Mouse (Mus musculus) limb, embryonic 10.5 days (tissue): ENCODE measurements at regions not wholly inside any gene's neighbourhood (a gene's known extent, or its start where the extent isn't known, plus 50 kb on each side); places are given as distances from the start of the nearest gene placed in this dataset.

Experiments
- DNase-seq: peaks from one replicate; pipeline ENCODE4 v3.0.0-alpha.2; 2017; ENCODE audit warnings: low spot score
- H3K27ac ChIP-seq: fragments of 300-500 bp; sonication (generic); 2 replicates; pipeline ENCODE4 v1.5.1; 2016; ENCODE audit warnings: mild to moderate bottlenecking
- H3K27me3 ChIP-seq: fragments of 300-500 bp; sonication (generic); 2 replicates; pipeline ENCODE4 v1.6.1; 2016; ENCODE audit warnings: low read depth, mild to moderate bottlenecking; ENCODE audit not compliant: poor library complexity, severe bottlenecking
- H3K36me3 ChIP-seq: fragments of 300-500 bp; sonication (generic); 2 replicates; pipeline ENCODE4 v1.6.1; 2016; ENCODE audit warnings: mild to moderate bottlenecking, moderate library complexity
- H3K4me1 ChIP-seq: fragments of 300-500 bp; sonication (generic); 2 replicates; pipeline ENCODE4 v1.6.1; 2016
- H3K4me3 ChIP-seq: fragments of 300-500 bp; sonication (generic); 2 replicates; pipeline ENCODE4 v1.5.1; 2016; ENCODE audit warnings: mild to moderate bottlenecking, moderate library complexity
- H3K9me3 ChIP-seq: fragments of 300-500 bp; sonication (generic); replicated peaks from 2 replicates; pipeline ENCODE4 v1.6.1; 2016; ENCODE audit warnings: mild to moderate bottlenecking
- WGBS: fragments of 180-500 bp; shearing (Covaris S2); methylation state at CpG from one replicate; pipeline ENCODE4 v1.1.7; 2016; 5-methylcytosine and 5-hydroxymethylcytosine counted together

- Histone ChIP-seq H3K4me3 (no peak overlapping the region), H3K9me3 (no peaks in the 10 kb centered on the region), H3K4me1 (peaks cover 13% of the 10 kb centered on the region), H3K36me3 (no peaks in the 10 kb centered on the region), H3K27ac (0 out of 2 replicates have a peak overlapping the region, but pooled peaks have one; percentile 36), H3K27me3 (no peaks in the 10 kb centered on the region)
- 64% methylated on average over 3 of the region's 3 CpGs for WGBS
- no peak for DNase-seq
Measured at GRCm38 (mm10) chr2:28364623-28365022, 82.0 kb upstream of the Ppp1r26 start.

DNA sequence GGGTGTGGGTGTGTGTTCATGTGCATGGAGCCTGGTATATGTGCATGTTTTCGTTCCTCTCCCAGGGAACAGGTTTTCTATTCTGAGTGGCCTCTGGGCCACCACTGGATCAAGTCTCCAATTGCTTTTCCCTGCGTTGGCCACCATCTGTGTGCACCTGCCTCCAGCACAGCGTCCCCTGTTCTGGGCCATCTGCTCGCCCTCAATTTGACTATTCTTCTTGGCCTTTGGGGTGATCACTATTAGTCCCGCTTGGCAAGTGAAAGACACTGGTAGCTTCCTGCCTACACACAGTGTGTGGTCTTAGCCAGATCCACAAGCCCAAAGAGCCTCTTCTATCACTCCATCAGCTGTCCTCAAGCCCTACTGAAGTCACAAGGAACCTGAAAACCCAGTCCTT, 80.8 kb upstream of the Ppp1r26 start:
- Histone ChIP-seq H3K4me3 (no peak overlapping the region), H3K27me3 (no peaks in the 10 kb centered on the region), H3K9me3 (no peaks in the 10 kb centered on the region), H3K36me3 (no peaks in the 10 kb centered on the region), H3K4me1 (peaks cover 24% of the 10 kb centered on the region), H3K27ac (no peak overlapping the region)
- WGBS: 95% methylated on average over 5 of the region's 5 CpGs
- DNase-seq: no peak

- H3K36me3 ChIP-seq: no peaks in the 10 kb centered on the region
- no peak overlapping the region for H3K27ac ChIP-seq
- 0 out of 2 replicates have a peak, but pooled peaks cover 4% of the 10 kb centered on the region for H3K27me3 ChIP-seq
- DNase-seq: peak; percentile 78
- H3K4me1 ChIP-seq: peaks cover 48% of the 10 kb centered on the region
- no peak overlapping the region for H3K4me3 ChIP-seq
- WGBS: 16% methylated on average over 3 of the region's 3 CpGs
- no peaks in the 10 kb centered on the region for H3K9me3 ChIP-seq
Measured at GRCm38 (mm10) chr2:28374838-28375237, 71.8 kb upstream of the Ppp1r26 start.

GRCm38 (mm10) chr2:28377948-28378822, 68.4 kb upstream of the Ppp1r26 start:
- no peaks in the 10 kb centered on the region for H3K36me3 ChIP-seq
- 76% methylated on average over 9 of the region's 9 CpGs for WGBS
- no peak for DNase-seq
- H3K4me1 ChIP-seq: peaks cover 27% of the 10 kb centered on the region
- H3K4me3 ChIP-seq: no peak overlapping the region
- H3K9me3 ChIP-seq: no peaks in the 10 kb centered on the region
- H3K27me3 ChIP-seq: 0 out of 2 replicates have a peak, but pooled peaks cover 4% of the 10 kb centered on the region
- H3K27ac ChIP-seq: peak overlapping the region; percentile 39; the same call in 1 of the 2 replicates

DNA sequence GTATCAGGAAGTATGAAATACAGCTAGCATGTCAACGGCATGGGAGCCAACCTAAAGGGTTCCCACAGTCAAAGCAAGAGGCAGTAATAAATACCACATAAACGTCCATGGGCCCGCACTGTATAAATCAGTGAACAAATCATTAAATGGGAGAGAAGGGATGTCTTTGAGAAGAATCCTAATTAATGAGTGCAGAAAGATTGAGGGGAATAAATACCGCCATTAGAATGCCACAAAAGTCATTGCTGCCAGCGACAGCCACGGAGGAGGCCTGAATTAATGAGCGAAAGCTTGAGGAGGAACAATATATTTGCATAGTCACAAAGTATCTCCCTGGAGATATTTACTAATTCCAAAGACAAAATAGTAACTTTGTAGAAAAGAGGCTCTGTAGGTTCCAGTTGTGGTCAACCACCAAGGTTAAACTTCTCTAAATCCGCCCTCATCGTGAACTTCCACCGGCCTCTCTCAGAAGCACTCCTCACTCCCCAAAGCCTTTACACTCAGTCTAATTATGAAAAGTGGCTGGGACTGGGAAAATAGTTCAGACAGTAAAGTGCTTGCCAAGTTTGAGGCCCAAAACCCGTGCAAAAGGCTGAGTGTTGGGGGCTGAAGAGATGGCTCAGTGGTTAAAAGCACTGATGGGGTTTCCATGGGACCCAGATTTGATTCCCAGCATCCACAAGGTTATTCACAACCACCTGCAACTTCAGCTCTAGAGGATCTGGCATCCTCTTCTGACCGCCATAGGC, 64.4 kb upstream of the Ppp1r26 start:
- DNase-seq: no peak
- no peak overlapping the region for H3K27ac ChIP-seq
- peaks cover 53% of the 10 kb centered on the region for H3K4me1 ChIP-seq
- no peaks in the 10 kb centered on the region for H3K36me3 ChIP-seq
- H3K27me3 ChIP-seq: 0 out of 2 replicates have a peak, but pooled peaks cover 4% of the 10 kb centered on the region
- H3K9me3 ChIP-seq: no peaks in the 10 kb centered on the region
- no peak overlapping the region for H3K4me3 ChIP-seq
- 90% methylated on average over 12 of the region's 12 CpGs for WGBS

DNA sequence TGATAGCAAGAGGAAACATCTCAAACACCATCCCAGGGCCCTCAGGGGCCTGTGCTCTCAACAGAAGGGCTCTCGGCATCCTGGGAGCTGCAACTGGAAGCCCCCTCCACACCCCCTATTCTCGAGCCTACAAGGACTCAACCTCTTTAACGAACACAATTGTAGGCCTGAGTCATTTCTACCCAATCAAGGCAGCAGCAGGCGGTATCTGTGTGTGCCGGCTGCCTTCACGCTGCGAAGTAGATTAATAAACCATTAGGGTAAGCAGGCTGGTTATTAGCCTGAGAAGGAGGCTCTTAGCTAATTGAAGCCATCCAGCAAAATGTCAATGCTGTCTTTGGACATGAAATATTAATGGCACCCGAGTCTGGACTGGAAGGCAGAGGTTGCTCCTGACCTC, 61.7 kb upstream of the Ppp1r26 start:
- H3K9me3 ChIP-seq: no peaks in the 10 kb centered on the region
- no peak overlapping the region for H3K4me3 ChIP-seq
- H3K27me3 ChIP-seq: no peaks in the 10 kb centered on the region
- 28% methylated on average over 8 of the region's 8 CpGs for WGBS
- H3K4me1 ChIP-seq: peaks cover 50% of the 10 kb centered on the region
- no peaks in the 10 kb centered on the region for H3K36me3 ChIP-seq
- H3K27ac ChIP-seq: peak overlapping the region; percentile 63
- peak; percentile 48 for DNase-seq

DNA sequence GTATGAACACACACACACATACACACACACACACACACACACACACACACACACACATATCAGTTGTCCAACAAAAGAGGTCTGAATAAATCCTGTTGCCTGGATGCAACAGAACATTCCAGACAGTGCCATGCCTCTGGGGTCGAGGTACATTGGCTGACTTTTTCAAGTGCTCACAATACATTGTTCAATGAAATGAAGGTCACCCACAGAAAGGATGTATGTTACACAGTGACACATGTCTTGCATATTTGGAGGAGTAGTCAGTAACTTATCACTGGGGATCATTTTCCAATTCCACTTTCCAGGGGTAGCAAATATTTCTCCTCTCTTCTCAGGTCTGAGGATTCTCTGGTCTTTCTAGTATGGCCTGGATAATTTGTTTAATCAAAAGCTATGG, 59.8 kb upstream of the Ppp1r26 start:
- Histone ChIP-seq H3K4me1 (peaks cover 41% of the 10 kb centered on the region), H3K27ac (peak overlapping the region; percentile 63; the same call in 1 of the 2 replicates)
- 75% methylated on average over 1 of the region's 1 CpGs for WGBS

DNA sequence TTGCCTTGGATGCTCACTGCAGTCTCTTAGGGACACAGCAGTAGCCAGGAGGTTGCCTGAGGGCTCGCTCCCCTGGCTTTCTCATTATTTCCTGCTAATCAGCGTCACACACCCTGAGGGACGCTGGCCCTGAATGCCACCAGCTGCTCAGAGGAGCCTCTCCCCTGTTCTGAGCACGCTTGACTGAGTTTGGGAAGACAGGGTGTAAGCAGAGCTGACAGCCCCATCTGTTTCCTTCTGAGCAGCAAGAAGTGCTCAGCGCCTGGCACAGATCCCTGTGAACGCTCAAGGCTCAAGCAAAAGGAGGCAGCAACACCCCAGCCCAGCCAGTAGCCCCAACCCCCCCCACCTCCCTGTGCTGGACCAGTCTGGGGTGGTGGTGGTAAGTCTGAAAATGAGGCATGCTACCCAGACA, 59.2 kb upstream of the Ppp1r26 start:
- Histone ChIP-seq H3K4me3 (no peak overlapping the region), H3K36me3 (no peaks in the 10 kb centered on the region), H3K27ac (peak overlapping the region; percentile 63), H3K9me3 (no peaks in the 10 kb centered on the region), H3K27me3 (no peaks in the 10 kb centered on the region), H3K4me1 (peaks cover 41% of the 10 kb centered on the region)
- peak; percentile 43 for DNase-seq
- WGBS: 23% methylated on average over 6 of the region's 6 CpGs

More for the DNA sequence above, 59.8 kb upstream of the Ppp1r26 start:
- no peaks in the 10 kb centered on the region for H3K36me3 ChIP-seq
- H3K9me3 ChIP-seq: no peaks in the 10 kb centered on the region
- DNase-seq: no peak
- H3K27me3 ChIP-seq: no peaks in the 10 kb centered on the region
- H3K4me3 ChIP-seq: no peak overlapping the region

- Histone ChIP-seq H3K9me3 (no peaks in the 10 kb centered on the region), H3K27me3 (no peaks in the 10 kb centered on the region), H3K4me3 (no peak overlapping the region), H3K36me3 (no peaks in the 10 kb centered on the region), H3K27ac (peak overlapping the region; percentile 63), H3K4me1 (peaks cover 41% of the 10 kb centered on the region)
- no peak for DNase-seq
- WGBS: 85% methylated on average over 4 of the region's 4 CpGs
Measured at GRCm38 (mm10) chr2:28387926-28388325, 58.7 kb upstream of the Ppp1r26 start.

GRCm38 (mm10) chr2:28389703-28390102, 56.9 kb upstream of the Ppp1r26 start:
- Histone ChIP-seq H3K27ac (no peak overlapping the region), H3K27me3 (no peaks in the 10 kb centered on the region), H3K36me3 (no peaks in the 10 kb centered on the region), H3K9me3 (no peaks in the 10 kb centered on the region), H3K4me1 (peaks cover 38% of the 10 kb centered on the region), H3K4me3 (no peak overlapping the region)
- DNase-seq: no peak
- 81% methylated on average over 5 of the region's 5 CpGs for WGBS

- Histone ChIP-seq H3K4me1 (peaks cover 24% of the 10 kb centered on the region), H3K27me3 (no peaks in the 10 kb centered on the region), H3K4me3 (no peak overlapping the region), H3K27ac (no peak overlapping the region), H3K36me3 (no peaks in the 10 kb centered on the region), H3K9me3 (no peaks in the 10 kb centered on the region)
- no peak for DNase-seq
- 91% methylated on average over 6 of the region's 6 CpGs for WGBS
Measured at GRCm38 (mm10) chr2:28395391-28395790, 51.2 kb upstream of the Ppp1r26 start.
